Mouse (Mus musculus) kidney, postnatal 10 days (tissue): ENCODE results near the gene Tango6.
"Not testable (repeated sequence)": the region's sequence is repeated elsewhere in the genome, so short reads cannot be mapped to it uniquely, and the experiment has no call there.

ENCODE experiments used
- DNase-seq: peaks from one replicate; pipeline ENCODE4 v3.0.0; 2021; ENCODE audit warnings: mixed read lengths

Tango6 gene

GRCm38 (mm10) chr8:106880121-106880707, 197.3 kb downstream of the Tango6 start:
- peak; percentile 56 for DNase-seq

GRCm38 (mm10) chr8:106884094-106884493, 201.2 kb downstream of the Tango6 start:
- DNase-seq, result not testable (repeated sequence)

GRCm38 (mm10) chr8:106884826-106885400, 202.0 kb downstream of the Tango6 start:
- DNase-seq, result peak; percentile 39

GRCm38 (mm10) chr8:106887336-106888189, 204.7 kb downstream of the Tango6 start:
- peak; percentile 89 for DNase-seq

GRCm38 (mm10) chr8:106888803-106889202, 205.9 kb downstream of the Tango6 start:
- DNase-seq, result no peak

GRCm38 (mm10) chr8:106892210-106892805, 209.4 kb downstream of the Tango6 start:
- DNase-seq, result peak; percentile 71

- DNase-seq, result peak; percentile 84
Observed at GRCm38 (mm10) chr8:106892806-106893451, 210.1 kb downstream of the Tango6 start.

GRCm38 (mm10) chr8:106893481-106894156, 210.8 kb downstream of the Tango6 start, which contains the start of gene Utp4:
Gene Utp4, plus strand, starts transcription at chr8:106893636.
- peak; percentile 94 for DNase-seq

GRCm38 (mm10) chr8:106899473-106899872, 216.6 kb downstream of the Tango6 start:
- DNase-seq, result no peak
